Mouse (Mus musculus) liver, postnatal 0 days (tissue): ENCODE measurements around the gene Pold1. TPM values are rescaled to one million over a fixed set of nuclear protein-coding genes. Genes with fewer than 3 reads are reported as not detected.

Experiments
- ATAC-seq: fragments of 200-750 bp; cut with Nextera tagmentation; 2 replicates; pipeline ENCODE4 v1.8.0; 2017; ENCODE audit warnings: mild to moderate bottlenecking, moderate library complexity
- DNase-seq: peaks from one replicate; pipeline ENCODE4 v3.0.0-alpha.2; 2016
- H3K27ac ChIP-seq: fragments of 300-500 bp; sonication (generic); 2 replicates; pipeline ENCODE4 v1.5.1; 2014; ENCODE audit warnings: antibody characterized with exemption, moderate library complexity, mild to moderate bottlenecking, low read depth
- H3K27me3 ChIP-seq: fragments of 300-500 bp; sonication (generic); 2 replicates; pipeline ENCODE4 v1.6.1; 2014; ENCODE audit warnings: low read length, control low read depth, mixed read lengths; ENCODE audit not compliant: insufficient read depth
- H3K36me3 ChIP-seq: fragments of 300-500 bp; sonication (generic); replicated peaks from 2 replicates; pipeline ENCODE4 v1.6.1; 2014; ENCODE audit warnings: mild to moderate bottlenecking, control low read depth, low read length, moderate library complexity, mixed read lengths; ENCODE audit not compliant: insufficient read depth
- H3K4me1 ChIP-seq: fragments of 300-500 bp; sonication (generic); 2 replicates; pipeline ENCODE4 v1.6.1; 2014; ENCODE audit warnings: antibody characterized with exemption, mild to moderate bottlenecking, control low read depth; ENCODE audit not compliant: insufficient read depth
- H3K4me2 ChIP-seq: fragments of 300-500 bp; sonication (generic); 2 replicates; pipeline ENCODE4 v1.6.1; 2014; ENCODE audit warnings: low read depth, mild to moderate bottlenecking, low read length, moderate library complexity, mixed read lengths
- H3K4me3 ChIP-seq: fragments of 300-500 bp; sonication (generic); 2 replicates; pipeline ENCODE4 v1.5.1; 2014; ENCODE audit warnings: low read depth, low read length
- H3K9ac ChIP-seq: fragments of 300-500 bp; sonication (generic); replicated peaks from 2 replicates; pipeline ENCODE4 v1.6.1; 2014; ENCODE audit warnings: mild to moderate bottlenecking, moderate library complexity
- H3K9me3 ChIP-seq: fragments of 300-500 bp; sonication (generic); 2 replicates; pipeline ENCODE4 v1.6.1; 2016; ENCODE audit warnings: mild to moderate bottlenecking, control low read depth, low read length, mixed read lengths
- CTCF ChIP-seq: sonication (generic); IDR thresholded peaks from 2 replicates; pipeline ENCODE4 v1.5.1; 2016; ENCODE audit warnings: antibody characterized with exemption, low read depth
- EP300 ChIP-seq: IDR thresholded peaks from 2 replicates; pipeline ENCODE4 v1.6.1; 2016; ENCODE audit warnings: antibody characterized with exemption, low read depth, mild to moderate bottlenecking
- WGBS: fragments of 180-500 bp; shearing (Covaris S2); extraction: QIAGEN DNeasy Blood & Tissue Kit; methylation state at CpG from one replicate; pipeline ENCODE4 v1.1.7; 2014; ENCODE audit not compliant: insufficient replicate concordance; 5-methylcytosine and 5-hydroxymethylcytosine counted together
- polyA plus RNA-seq: library from polyadenylated mRNA; unstranded; fragments of >200 nt; fragmentation: Nextera tagmentation; extraction: Ambion mirVana; gene quantifications from 2 replicates; pipeline ENCODE4 v1.2.1, GENCODE M21; 2015

The Pold1 gene
- 18.9 and 25.1 TPM in 2 replicates for polyA plus RNA-seq

DNA sequence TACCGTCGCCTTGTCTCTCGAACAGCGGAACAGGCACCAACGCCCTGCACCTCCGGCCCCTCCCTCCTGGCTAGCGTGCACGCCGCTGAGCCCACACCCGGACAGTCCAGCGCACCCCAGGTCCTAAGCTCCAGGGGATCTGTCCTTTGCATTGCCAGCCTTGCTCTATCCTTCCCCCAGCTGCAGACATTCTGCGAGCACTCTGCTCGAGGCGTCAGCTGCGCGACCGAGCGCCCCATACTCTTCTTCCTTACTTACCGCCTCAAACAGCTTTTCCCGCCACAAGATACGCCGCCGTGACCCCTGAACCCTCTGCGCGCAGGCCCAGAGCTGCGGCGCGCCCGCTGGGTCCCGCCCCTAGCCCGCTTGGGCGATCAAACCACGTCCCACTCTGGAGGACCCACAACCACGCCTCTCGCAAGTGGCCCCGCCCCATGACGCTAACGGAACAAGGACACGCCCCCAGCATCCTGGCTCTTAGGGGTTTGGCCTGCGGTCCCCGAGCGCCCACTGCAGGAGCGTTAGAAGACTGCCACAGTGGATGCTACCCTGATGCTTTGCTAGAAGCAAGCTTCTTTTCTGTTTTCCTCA lies at the start of gene Pold1:
Gene Pold1, minus strand, starts transcription at position 353 of the 591 bp plus-strand sequence.
- ATAC-seq, result peak; percentile 93
- H3K27me3 ChIP-seq, result no peaks in the 10 kb centered on the region
- TF ChIP-seq EP300, result peak; percentile 27
- peak; percentile 99 for TF ChIP-seq CTCF
- H3K9ac ChIP-seq, result peak within 1 kb of the TSS; percentile 65
- H3K9me3 ChIP-seq, result no peaks in the 10 kb centered on the region
- peak; percentile 100 for DNase-seq
- H3K4me2 ChIP-seq, result peak within 1 kb of the TSS; percentile 97
- H3K4me3 ChIP-seq, result peak within 1 kb of the TSS; percentile 62
- peak within 1 kb of the TSS; percentile 77 for H3K27ac ChIP-seq
- peaks cover 16% of the 10 kb centered on the region for H3K4me1 ChIP-seq
- WGBS, result under 1% methylated on average over 40 of the region's 43 CpGs
- peaks cover 32% of the 10 kb centered on the region for H3K36me3 ChIP-seq

DNA sequence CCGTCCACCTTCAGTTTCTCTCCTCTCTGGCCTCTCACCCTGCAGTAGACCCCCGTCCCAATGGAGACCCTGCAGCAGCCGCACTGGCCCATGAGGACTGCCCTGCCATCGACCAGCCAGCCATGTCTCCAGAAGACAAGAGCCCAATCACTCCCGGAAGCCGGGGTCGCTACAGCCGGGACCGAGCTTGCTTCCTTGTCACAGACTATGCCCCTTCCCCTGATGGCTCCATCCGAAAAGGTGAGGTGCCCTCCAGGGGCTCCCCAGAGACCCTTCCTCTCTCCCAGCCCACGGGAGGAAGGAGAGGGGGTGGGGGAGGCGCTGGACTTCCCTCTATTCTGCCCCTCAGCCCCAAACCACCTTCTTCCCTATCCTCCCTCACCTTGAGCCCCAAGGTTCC lies 49.7 kb upstream of the Pold1 start:
- Histone ChIP-seq H3K4me1 (peaks cover 3% of the 10 kb centered on the region), H3K9me3 (no peaks in the 10 kb centered on the region), H3K36me3 (no peaks in the 10 kb centered on the region), H3K27ac (no peak overlapping the region), H3K4me3 (no peak overlapping the region), H3K9ac (no peak overlapping the region), H3K4me2 (no peak overlapping the region), H3K27me3 (peaks cover 27% of the 10 kb centered on the region)
- DNase-seq (no peak), ATAC-seq (no peak)
- 76% methylated on average over 11 of the region's 12 CpGs for WGBS
- TF ChIP-seq EP300, result no peak
- TF ChIP-seq CTCF, result no peak

DNA sequence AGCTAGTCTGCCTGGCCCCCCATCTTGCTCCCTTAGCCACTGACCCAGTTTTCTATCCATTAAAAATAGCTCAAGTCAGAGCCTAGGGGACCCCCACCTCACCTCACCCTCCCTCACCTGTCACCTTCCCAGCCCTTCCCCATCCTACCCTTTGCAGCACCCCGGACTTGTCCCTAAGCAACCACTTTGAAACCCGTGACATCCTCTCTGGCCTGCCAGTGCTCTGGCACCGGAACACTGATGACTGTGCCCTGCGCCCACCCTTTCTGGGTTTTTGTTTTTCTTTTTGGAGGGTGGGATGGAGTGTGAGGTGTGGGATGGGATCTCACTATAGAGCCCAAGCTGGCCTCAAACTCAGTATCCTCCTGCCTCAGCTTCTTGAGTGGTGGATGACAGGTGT lies 49.0 kb upstream of the Pold1 start:
- 73% methylated on average over 4 of the region's 4 CpGs for WGBS
- peaks cover 27% of the 10 kb centered on the region for H3K27me3 ChIP-seq

GRCm38 (mm10) chr7:44596996-44597538 lies 48.4 kb upstream of the Pold1 start:
- no peaks in the 10 kb centered on the region for H3K9me3 ChIP-seq
- no peak overlapping the region for H3K4me3 ChIP-seq
- H3K9ac ChIP-seq, result no peak overlapping the region
- no peak overlapping the region for H3K4me2 ChIP-seq
- peaks cover 3% of the 10 kb centered on the region for H3K4me1 ChIP-seq
- 48% methylated on average over 5 of the region's 5 CpGs for WGBS
- peaks cover 27% of the 10 kb centered on the region for H3K27me3 ChIP-seq
- TF ChIP-seq CTCF (no peak), EP300 (no peak)
- H3K27ac ChIP-seq, result no peak overlapping the region
- no peaks in the 10 kb centered on the region for H3K36me3 ChIP-seq
- ATAC-seq (no peak), DNase-seq (no peak)

More for the DNA sequence above, 49.0 kb upstream of the Pold1 start:
- Histone ChIP-seq H3K36me3 (no peaks in the 10 kb centered on the region), H3K4me1 (peaks cover 3% of the 10 kb centered on the region), H3K9ac (no peak overlapping the region), H3K4me3 (no peak overlapping the region), H3K9me3 (no peaks in the 10 kb centered on the region), H3K27ac (no peak overlapping the region), H3K4me2 (no peak overlapping the region)
- TF ChIP-seq CTCF (no peak), EP300 (no peak)
- DNase-seq (no peak), ATAC-seq (no peak)

- H3K27me3 ChIP-seq, result peaks cover 33% of the 10 kb centered on the region
- no peaks in the 10 kb centered on the region for H3K9me3 ChIP-seq
- no peak overlapping the region for H3K4me3 ChIP-seq
- peaks cover 11% of the 10 kb centered on the region for H3K4me1 ChIP-seq
- no peak overlapping the region for H3K27ac ChIP-seq
- TF ChIP-seq EP300 (no peak), CTCF (no peak)
- H3K36me3 ChIP-seq, result no peaks in the 10 kb centered on the region
- no peak for DNase-seq
- 78% methylated on average over 6 of the region's 6 CpGs for WGBS
- no peak for ATAC-seq
- no peak overlapping the region for H3K9ac ChIP-seq
- H3K4me2 ChIP-seq, result no peak overlapping the region
Observed at GRCm38 (mm10) chr7:44596051-44596450, 47.4 kb upstream of the Pold1 start.

DNA sequence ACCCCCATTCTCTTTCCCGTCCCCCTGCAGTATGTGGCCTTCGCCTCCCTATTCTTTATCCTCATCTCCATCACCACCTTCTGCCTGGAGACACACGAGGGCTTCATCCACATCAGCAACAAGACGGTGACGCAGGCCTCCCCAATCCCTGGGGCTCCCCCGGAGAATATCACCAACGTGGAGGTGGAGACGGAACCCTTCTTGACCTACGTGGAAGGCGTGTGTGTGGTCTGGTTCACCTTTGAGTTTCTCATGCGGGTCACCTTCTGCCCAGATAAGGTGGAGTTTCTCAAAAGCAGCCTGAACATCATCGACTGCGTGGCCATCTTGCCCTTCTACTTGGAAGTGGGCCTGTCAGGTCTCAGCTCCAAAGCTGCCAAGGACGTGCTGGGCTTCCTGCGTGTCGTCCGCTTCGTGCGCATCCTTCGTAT lies 46.5 kb upstream of the Pold1 start:
- H3K4me2 ChIP-seq, result no peak overlapping the region
- TF ChIP-seq EP300 (no peak), CTCF (no peak)
- peaks cover 36% of the 10 kb centered on the region for H3K27me3 ChIP-seq
- no peak for ATAC-seq
- no peak for DNase-seq
- no peak overlapping the region for H3K27ac ChIP-seq
- H3K36me3 ChIP-seq, result no peaks in the 10 kb centered on the region
- H3K4me3 ChIP-seq, result no peak overlapping the region
- no peaks in the 10 kb centered on the region for H3K9me3 ChIP-seq
- peaks cover 18% of the 10 kb centered on the region for H3K4me1 ChIP-seq
- 85% methylated on average over 20 of the region's 20 CpGs for WGBS
- no peak overlapping the region for H3K9ac ChIP-seq
